Mouse (Mus musculus): ENCODE measurements around the gene Znrf2. TPM values are rescaled to one million over a fixed set of nuclear protein-coding genes. Genes with fewer than 3 reads are reported as not detected.

Gene Znrf2
- polyA plus RNA-seq, 1 experiment, result 8.3 TPM

DNA sequence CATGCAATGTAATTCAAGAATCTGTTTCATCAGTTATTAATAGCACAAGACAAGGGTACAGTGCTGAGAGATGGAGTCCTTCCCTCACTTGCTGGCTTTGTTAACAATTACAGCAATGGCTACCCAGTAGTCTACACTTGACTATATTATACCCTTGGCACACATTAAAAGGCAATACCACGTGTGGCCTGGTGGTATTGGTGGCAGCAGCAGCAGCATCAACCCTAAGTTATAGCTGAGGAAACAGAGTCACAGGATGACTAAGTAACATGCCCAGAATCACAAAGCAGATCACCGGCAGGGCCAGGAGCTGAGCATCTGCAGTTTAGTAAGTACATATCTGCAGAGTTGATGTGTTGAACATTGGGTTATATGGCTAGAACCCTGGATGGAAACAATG is 22.3 kb upstream of the Znrf2 start:
- Histone ChIP-seq H3K27ac (ENCODE audit: insufficient read depth, low read length) (no peak overlapping the region), H3K27me3 (ENCODE audit: control insufficient read depth, insufficient read depth, low read length) (no peaks in the 10 kb centered on the region), H3K4me1 (ENCODE audit: control insufficient read depth, insufficient read depth, low read length) (no peaks in the 10 kb centered on the region), H3K4me3 (replicated peaks; ENCODE audit: insufficient read depth, low read depth, low read length) (no peak overlapping the region)
- WGBS, result 64% methylated on average over 2 of the region's 2 CpGs
- no peak for DNase-seq
- TF ChIP-seq POLR2A (IDR thresholded peaks at IDR 0.05; ENCODE audit: borderline replicate concordance, insufficient read depth, low read length) (no peak), CTCF (IDR thresholded peaks at IDR 0.05; ENCODE audit: borderline replicate concordance, insufficient read depth, low read depth, low read length) (no peak)

DNA sequence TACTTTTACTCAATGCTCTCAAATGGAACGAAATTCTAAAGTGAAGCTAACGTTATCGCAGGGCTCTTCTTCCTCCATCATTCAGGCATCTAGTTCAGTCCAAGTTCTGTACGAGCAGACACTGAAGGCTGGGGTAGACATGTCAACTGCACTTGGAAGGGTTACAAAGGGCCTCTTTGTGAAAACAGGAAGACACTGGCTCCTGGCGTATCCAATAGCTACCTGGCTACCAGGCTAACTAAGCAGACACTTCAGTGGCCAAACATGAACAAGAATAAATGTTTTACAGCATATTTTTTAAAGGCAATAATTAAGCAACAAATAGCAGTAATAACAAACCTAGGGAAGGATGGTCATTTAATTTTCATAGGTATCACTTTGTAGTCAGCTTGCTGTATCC is 21.7 kb upstream of the Znrf2 start:
- Histone ChIP-seq H3K27ac (ENCODE audit: insufficient read depth, low read length) (no peak overlapping the region), H3K4me1 (ENCODE audit: control insufficient read depth, insufficient read depth, low read length) (no peaks in the 10 kb centered on the region), H3K27me3 (ENCODE audit: control insufficient read depth, insufficient read depth, low read length) (no peaks in the 10 kb centered on the region), H3K4me3 (replicated peaks; ENCODE audit: insufficient read depth, low read depth, low read length) (no peak overlapping the region)
- DNase-seq, result no peak
- TF ChIP-seq POLR2A (IDR thresholded peaks at IDR 0.05; ENCODE audit: borderline replicate concordance, insufficient read depth, low read length) (no peak), CTCF (IDR thresholded peaks at IDR 0.05; ENCODE audit: borderline replicate concordance, insufficient read depth, low read depth, low read length) (no peak)
- WGBS, result 86% methylated on average over 5 of the region's 5 CpGs

DNA sequence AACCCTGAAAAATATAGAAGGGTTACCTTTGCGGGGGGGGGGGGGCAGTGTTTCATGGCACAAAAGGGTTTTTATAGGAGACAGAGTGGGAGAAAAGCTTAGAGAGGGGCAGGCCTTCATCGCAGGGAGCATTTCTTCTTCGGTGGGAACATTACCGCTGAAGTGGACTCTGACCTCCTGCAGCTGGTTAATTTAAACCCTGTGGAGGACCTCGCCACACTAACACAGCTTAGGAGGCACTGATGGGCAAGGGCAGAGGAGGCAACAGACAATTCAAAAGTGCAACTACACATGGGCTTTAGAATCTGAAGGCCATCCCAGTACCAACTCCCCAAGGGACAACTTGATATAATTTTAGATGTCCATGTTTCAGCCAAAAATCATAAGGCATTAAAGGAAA is 20.7 kb upstream of the Znrf2 start:
- no peak for DNase-seq
- WGBS, result 73% methylated on average over 5 of the region's 5 CpGs
- TF ChIP-seq POLR2A (IDR thresholded peaks at IDR 0.05; ENCODE audit: borderline replicate concordance, insufficient read depth, low read length) (no peak), CTCF (IDR thresholded peaks at IDR 0.05; ENCODE audit: borderline replicate concordance, insufficient read depth, low read depth, low read length) (no peak)
- no peak overlapping the region for H3K27ac ChIP-seq (ENCODE audit: insufficient read depth, low read length)
- H3K4me1 ChIP-seq (ENCODE audit: control insufficient read depth, insufficient read depth, low read length), result no peaks in the 10 kb centered on the region
- no peak overlapping the region for H3K4me3 ChIP-seq (replicated peaks; ENCODE audit: insufficient read depth, low read depth, low read length)
- no peaks in the 10 kb centered on the region for H3K27me3 ChIP-seq (ENCODE audit: control insufficient read depth, insufficient read depth, low read length)

- no peaks in the 10 kb centered on the region for H3K27me3 ChIP-seq (ENCODE audit: control insufficient read depth, insufficient read depth, low read length)
- peak; percentile 64 to 81 for DNase-seq
- no peak for TF ChIP-seq CTCF (IDR thresholded peaks at IDR 0.05; ENCODE audit: borderline replicate concordance, insufficient read depth, low read depth, low read length)
- no peak for TF ChIP-seq POLR2A (IDR thresholded peaks at IDR 0.05; ENCODE audit: borderline replicate concordance, insufficient read depth, low read length)
- H3K27ac ChIP-seq (ENCODE audit: insufficient read depth, low read length), result peak overlapping the region; percentile 67; the same call in 1 of the 2 replicates
- peaks cover 12% of the 10 kb centered on the region for H3K4me1 ChIP-seq (ENCODE audit: control insufficient read depth, insufficient read depth, low read length)
- peak overlapping the region; percentile 37 for H3K4me3 ChIP-seq (replicated peaks; ENCODE audit: insufficient read depth, low read depth, low read length)
- 6% methylated on average over 8 of the region's 8 CpGs for WGBS
Measured at GRCm38 (mm10) chr6:54802348-54802747, 14.4 kb upstream of the Znrf2 start.

DNA sequence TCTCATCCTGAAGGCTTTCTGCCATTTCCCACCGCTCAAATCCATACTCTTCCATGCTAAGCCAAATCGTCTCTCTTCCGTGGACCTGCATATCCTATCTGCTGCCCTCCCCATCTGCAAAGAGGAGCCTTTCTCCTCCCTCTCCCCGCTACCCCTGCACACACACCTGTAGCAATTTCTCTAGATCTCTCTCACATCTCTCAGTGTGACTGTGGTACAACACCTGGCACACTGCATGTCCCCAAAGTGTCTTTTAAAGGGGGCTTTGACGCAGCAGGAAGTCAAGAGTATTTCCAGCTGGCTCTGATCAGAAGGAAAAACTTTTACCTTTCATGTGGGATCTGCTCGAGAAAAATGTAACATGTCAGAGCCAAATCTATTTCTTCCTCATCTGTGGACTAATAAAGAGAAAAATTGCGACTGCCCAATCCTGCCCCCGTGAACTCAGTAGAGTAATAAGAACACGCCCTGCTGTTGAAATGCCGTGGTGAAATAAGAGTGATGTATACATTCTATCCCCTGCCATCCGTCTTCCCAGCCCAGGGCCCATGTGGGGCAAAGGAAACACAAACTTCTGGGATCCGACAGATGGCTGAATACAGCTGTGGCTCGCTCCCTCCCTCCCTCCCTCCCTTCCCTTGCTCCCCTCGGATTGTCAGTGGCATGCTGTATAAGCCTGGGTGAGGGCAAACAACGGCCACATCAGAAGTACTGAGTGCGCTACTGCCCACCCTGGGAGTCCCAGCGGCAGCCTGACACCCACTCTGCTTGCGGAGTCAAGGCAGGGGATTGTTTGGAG is 12.5 kb upstream of the Znrf2 start:
- 79% methylated on average over 18 of the region's 18 CpGs for WGBS
- H3K4me1 ChIP-seq (ENCODE audit: control insufficient read depth, insufficient read depth, low read length), result peaks cover 12% of the 10 kb centered on the region
- no peak overlapping the region for H3K27ac ChIP-seq (ENCODE audit: insufficient read depth, low read length)
- no peaks in the 10 kb centered on the region for H3K27me3 ChIP-seq (ENCODE audit: control insufficient read depth, insufficient read depth, low read length)
- TF ChIP-seq POLR2A (IDR thresholded peaks at IDR 0.05; ENCODE audit: borderline replicate concordance, insufficient read depth, low read length) (no peak), CTCF (IDR thresholded peaks at IDR 0.05; ENCODE audit: borderline replicate concordance, insufficient read depth, low read depth, low read length) (no peak)
- no peak for DNase-seq
- no peak overlapping the region for H3K4me3 ChIP-seq (replicated peaks; ENCODE audit: insufficient read depth, low read depth, low read length)

- no peak for TF ChIP-seq CTCF (IDR thresholded peaks at IDR 0.05; ENCODE audit: borderline replicate concordance, insufficient read depth, low read depth, low read length)
- no peak for TF ChIP-seq POLR2A (IDR thresholded peaks at IDR 0.05; ENCODE audit: borderline replicate concordance, insufficient read depth, low read length)
- no peak overlapping the region for H3K4me3 ChIP-seq (replicated peaks; ENCODE audit: insufficient read depth, low read depth, low read length)
- WGBS, result 90% methylated on average over 5 of the region's 5 CpGs
- H3K4me1 ChIP-seq (ENCODE audit: control insufficient read depth, insufficient read depth, low read length), result peaks cover 14% of the 10 kb centered on the region
- no peak overlapping the region for H3K27ac ChIP-seq (ENCODE audit: insufficient read depth, low read length)
- DNase-seq, result no peak
- no peaks in the 10 kb centered on the region for H3K27me3 ChIP-seq (ENCODE audit: control insufficient read depth, insufficient read depth, low read length)
Measured at GRCm38 (mm10) chr6:54805779-54806178, 10.9 kb upstream of the Znrf2 start.

DNA sequence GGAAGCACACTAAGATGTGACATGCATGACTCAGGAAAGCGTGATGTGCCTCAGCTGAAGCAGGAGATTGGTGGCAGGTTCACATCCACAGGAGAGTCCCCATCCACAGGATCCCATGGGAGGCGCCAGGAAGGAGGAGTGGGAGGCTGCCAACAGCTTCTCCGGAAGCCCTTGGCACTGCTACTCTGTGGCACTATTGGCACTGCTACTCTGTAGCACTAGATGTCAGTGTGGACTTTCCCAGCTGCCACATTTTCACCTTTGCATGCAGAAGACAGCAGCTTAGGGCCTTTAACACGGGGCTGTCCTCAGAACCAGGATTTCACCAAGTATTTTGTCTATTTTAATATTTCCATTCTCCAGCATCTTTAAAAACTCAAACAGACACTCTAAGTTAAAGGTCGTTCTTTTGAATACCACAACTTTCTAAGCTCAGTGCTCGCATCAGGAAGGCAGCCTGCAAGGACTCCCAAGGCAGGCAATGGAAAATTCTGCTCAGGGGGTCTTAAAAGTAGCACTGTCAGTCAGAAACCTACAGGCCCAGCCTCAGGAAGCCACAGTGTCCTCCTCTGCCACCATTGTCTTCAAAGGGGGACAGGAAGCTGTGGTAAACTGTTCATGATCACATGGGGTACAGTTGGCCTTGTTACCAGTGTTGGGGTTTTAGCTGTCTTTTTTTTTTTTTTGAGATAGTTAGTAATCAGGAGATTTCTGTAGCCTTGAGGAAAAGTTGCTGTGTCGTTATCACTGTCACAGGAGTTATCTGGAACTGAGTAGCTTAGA is 7.0 kb upstream of the Znrf2 start:
- no peak overlapping the region for H3K27ac ChIP-seq (ENCODE audit: insufficient read depth, low read length)

More for the DNA sequence above, 7.0 kb upstream of the Znrf2 start:
- H3K4me1 ChIP-seq (ENCODE audit: control insufficient read depth, insufficient read depth, low read length), result peaks cover 15% of the 10 kb centered on the region
- no peaks in the 10 kb centered on the region for H3K27me3 ChIP-seq (ENCODE audit: control insufficient read depth, insufficient read depth, low read length)
- 37% methylated on average over 7 of the region's 7 CpGs for WGBS
- DNase-seq, result peak; percentile 65 to 80
- TF ChIP-seq POLR2A (IDR thresholded peaks at IDR 0.05; ENCODE audit: borderline replicate concordance, insufficient read depth, low read length) (no peak), CTCF (IDR thresholded peaks at IDR 0.05; ENCODE audit: borderline replicate concordance, insufficient read depth, low read depth, low read length) (peak; percentile 48; the same call in 1 of the 2 replicates)
- no peak overlapping the region for H3K4me3 ChIP-seq (replicated peaks; ENCODE audit: insufficient read depth, low read depth, low read length)

All from cerebellum, adult 2 months (tissue).